Mouse (Mus musculus): ENCODE measurements around the gene Ezh2. TPM values are rescaled to one million over a fixed set of nuclear protein-coding genes. Genes with fewer than 3 reads are reported as not detected.

Gene Ezh2
- total RNA-seq, 2 experiments from 2014 or later = 14.1 to 14.8 TPM

- no peak for DNase-seq (ENCODE audit: low spot score in 2 of 2)
- intact Hi-C loops (cut with DNase I) = no loop called here
Observed at GRCm38 (mm10) chr6:47560407-47560806, 34.7 kb downstream of the Ezh2 start.

GRCm38 (mm10) chr6:47559287-47559686 is 35.9 kb downstream of the Ezh2 start:
- no peak for DNase-seq (ENCODE audit: low spot score in 2 of 2)
- intact Hi-C loops (cut with DNase I) = no loop called here

DNA sequence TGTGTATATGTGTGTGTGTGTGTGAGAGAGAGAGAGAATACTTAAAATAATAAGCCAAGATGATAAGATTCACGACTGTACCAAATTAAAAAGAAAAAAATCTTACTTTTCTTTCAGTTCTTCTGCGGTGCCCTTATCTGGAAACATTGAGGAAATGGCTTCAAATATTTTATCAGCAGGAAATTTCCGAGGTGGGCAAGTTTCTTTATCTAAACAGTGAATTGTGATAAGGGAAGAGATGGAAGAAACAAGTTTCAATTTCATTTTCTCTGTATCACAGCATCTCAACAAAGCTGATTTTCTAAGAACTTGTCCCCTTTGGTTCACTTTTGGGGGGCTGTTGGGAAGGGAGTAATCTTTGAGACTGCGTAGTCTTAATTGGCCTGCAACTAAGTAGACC is 42.9 kb downstream of the Ezh2 start:
- no peak for DNase-seq (ENCODE audit: low spot score in 2 of 2)
- intact Hi-C loops (cut with DNase I) = no loop called here

DNA sequence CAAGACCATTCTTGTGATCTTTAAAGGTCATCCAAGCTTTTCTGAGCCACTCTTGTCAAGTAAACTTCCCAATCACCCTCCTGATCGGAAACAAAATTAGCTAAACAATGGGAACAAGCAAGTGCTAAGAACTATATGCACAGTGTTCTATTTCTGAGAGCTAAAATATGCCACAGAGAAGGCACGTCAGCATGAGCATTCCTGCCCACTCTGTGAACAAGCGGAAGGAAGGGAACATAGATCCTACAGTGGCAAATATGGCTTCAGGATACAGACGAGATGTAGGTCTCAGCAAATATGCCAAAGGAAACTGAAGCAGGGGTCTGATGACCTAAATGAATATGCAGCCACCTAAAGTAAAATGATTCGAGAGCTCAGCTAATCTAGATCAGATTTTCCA is 59.8 kb downstream of the Ezh2 start:
- DNase-seq (ENCODE audit: low spot score in 2 of 2) = peak in 1 of 2 experiments; percentile 11
- intact Hi-C loops (cut with DNase I) = no loop called here

DNA sequence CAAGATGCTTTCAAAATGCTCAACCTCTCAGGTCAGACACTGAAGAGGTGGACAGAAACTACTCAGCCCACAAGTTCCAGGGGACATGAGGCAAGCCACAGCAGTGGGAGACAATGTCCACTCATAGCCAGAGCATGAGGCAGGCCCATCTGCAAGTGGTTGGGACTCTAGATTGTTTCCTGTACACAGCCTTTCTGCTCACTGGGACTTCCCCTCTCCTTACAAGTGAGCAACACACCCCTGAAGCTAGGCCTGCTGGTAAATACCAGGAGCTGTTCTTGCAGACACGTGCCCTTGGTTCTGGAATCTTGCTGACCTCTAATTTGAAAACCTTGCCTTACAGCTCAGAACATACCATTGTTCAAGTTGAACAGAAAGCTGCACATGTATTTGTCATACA is 62.6 kb downstream of the Ezh2 start:
- intact Hi-C loops (cut with DNase I) = no loop called here
- no peak for DNase-seq (ENCODE audit: low spot score in 2 of 2)

DNA sequence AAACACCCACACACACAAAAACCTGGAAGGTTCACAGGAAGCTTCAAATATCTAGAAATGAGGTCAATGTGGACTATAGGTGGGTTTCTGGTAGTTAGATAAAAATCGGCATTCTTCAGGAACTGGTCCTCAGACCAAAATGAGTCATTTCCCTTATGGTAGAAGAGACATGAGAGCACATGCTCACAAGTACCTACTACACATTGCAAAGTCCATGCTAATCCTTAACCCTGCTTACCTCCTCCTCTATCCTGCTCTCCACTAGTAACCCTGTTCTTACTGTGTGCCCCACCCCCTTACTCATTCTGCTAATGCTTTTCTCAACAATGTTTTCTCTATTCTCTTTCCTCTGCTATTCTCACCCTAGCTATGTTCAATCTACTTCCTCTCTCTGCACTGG is 67.5 kb downstream of the Ezh2 start:
- intact Hi-C loops (cut with DNase I) = loop anchor here (10.0 kb wide), 1 partner anchor 213 kb away; no protein-coding TSS in a partner anchor
- no peak for DNase-seq (ENCODE audit: low spot score in 2 of 2)

GRCm38 (mm10) chr6:47527129-47527528 is 68.0 kb downstream of the Ezh2 start:
- intact Hi-C loops (cut with DNase I) = loop anchor here (10.0 kb wide), 1 partner anchor 212 kb away; no protein-coding TSS in a partner anchor
- DNase-seq (ENCODE audit: low spot score in 2 of 2) = no peak

- intact Hi-C loops (cut with DNase I) = loop anchor here (10.0 kb wide), 1 partner anchor 212 kb away; no protein-coding TSS in a partner anchor
Observed at GRCm38 (mm10) chr6:47526446-47526845, 68.7 kb downstream of the Ezh2 start.

GRCm38 (mm10) chr6:47525041-47525440 is 70.1 kb downstream of the Ezh2 start:
- DNase-seq (ENCODE audit: low spot score in 2 of 2) = no peak
- intact Hi-C loops (cut with DNase I) = loop anchor here (10.0 kb wide), 1 partner anchor 210 kb away; no protein-coding TSS in a partner anchor

More at GRCm38 (mm10) chr6:47526446-47526845, 68.7 kb downstream of the Ezh2 start:
- no peak for DNase-seq (ENCODE audit: low spot score in 2 of 2)

- DNase-seq (ENCODE audit: low spot score in 2 of 2) = no peak
- intact Hi-C loops (cut with DNase I) = loop anchor here (10.0 kb wide), 1 partner anchor 208 kb away; no protein-coding TSS in a partner anchor
Observed at GRCm38 (mm10) chr6:47522431-47522830, 72.7 kb downstream of the Ezh2 start.

DNA sequence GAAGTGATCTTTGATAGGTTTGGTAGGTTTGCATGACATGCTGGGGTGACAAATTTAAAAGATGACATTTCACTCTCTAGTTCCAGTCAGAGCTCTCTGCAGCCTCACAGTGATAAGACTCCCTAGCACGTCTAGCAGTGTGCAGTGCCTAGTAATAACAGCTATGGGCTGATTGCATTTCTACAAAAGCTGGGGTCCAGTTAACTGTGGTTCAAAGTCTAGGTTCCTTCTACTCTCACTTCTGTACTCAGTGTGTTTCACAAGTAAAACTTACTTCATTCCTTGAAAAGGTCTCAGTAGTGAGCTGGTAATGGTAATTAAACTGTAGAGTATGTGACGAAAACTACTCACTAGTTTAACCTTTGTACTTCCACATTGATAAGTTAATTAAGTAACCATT is 75.1 kb downstream of the Ezh2 start:
- intact Hi-C loops (cut with DNase I) = loop anchor here (10.0 kb wide), 1 partner anchor 205 kb away; no protein-coding TSS in a partner anchor

GRCm38 (mm10) chr6:47494562-47494961 is 100.6 kb downstream of the Ezh2 start:
- no peak for DNase-seq (ENCODE audit: low spot score in 2 of 2)
- intact Hi-C loops (cut with DNase I) = no loop called here

More for the DNA sequence above, 75.1 kb downstream of the Ezh2 start:
- no peak for DNase-seq (ENCODE audit: low spot score in 2 of 2)

DNA sequence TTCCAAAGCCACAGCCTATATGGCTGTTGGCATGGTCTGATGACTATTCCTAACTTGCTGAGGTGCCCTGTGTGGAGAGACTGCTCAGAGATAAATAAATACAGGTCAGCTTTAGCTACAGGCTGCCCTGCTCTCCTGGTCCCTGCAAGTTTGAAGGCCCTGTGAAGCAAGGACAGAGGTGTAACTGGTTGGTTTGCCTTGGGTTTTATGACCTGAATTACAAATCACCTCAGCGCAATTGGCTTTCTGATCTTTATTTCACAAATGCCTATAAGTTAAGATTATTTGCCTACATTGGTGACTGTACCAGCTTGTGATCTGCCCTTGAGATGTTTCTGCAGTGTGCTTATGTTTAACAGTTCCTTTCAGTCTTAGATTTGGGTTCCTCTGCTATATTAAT is 113.1 kb downstream of the Ezh2 start:
- intact Hi-C loops (cut with DNase I) = no loop called here
- no peak for DNase-seq (ENCODE audit: low spot score in 2 of 2)

Other genes with a start within 250 kb of the Ezh2 start
- 100 to 1,000 TPM; 116 to 127 TPM for gene Cul1, start 141.9 kb downstream of the Ezh2 start, total RNA-seq (2021)
- 10 to 100 TPM; 51.5 to 54.3 TPM for gene Pdia4, start 218.1 kb upstream of the Ezh2 start, total RNA-seq (2021)
- 1 to 10 TPM; 3.9 to 4.2 TPM for gene Zfp786, start 235.5 kb upstream of the Ezh2 start, total RNA-seq (2021)
- 10 to 100 TPM; 18.4 to 20.6 TPM for gene Zfp398, start 240.3 kb upstream of the Ezh2 start, total RNA-seq (2021)